Mouse (Mus musculus) adrenal gland, adult 18-20 months (tissue): Measurements from ENCODE around the gene Gm49486. TPM values are rescaled to one million over a fixed set of nuclear protein-coding genes. Genes with fewer than 3 reads are reported as not detected.
A peak's percentile ranks its signal among the peaks of the same experiment; 100 is the strongest.

Experiments
- DNase-seq, 2 experiments: peaks; one replicate each; pipeline ENCODE4 v3.0.0; 2021 to 2022; ENCODE audit warnings: low spot score in 2 of 2
- long read RNA-seq, 2 experiments: library from polyadenylated mRNA; stranded (forward); transcript quantifications; one replicate each; pipeline ENCODE4 v2.0.0; 2021
- total RNA-seq, 2 experiments: library from RNA; stranded (reverse); gene quantifications; 1 replicate in 1 of 2; 2 replicates in 1 of 2; pipeline ENCODE4 v1.2.3; 2021

The Gm49486 gene
- total RNA-seq: under 1 TPM in 1 of 2 experiments, not detected in 1; 0.29 TPM
- long read RNA-seq, experiment 1, partial matches to known transcripts: 0 of 1 reads
- long read RNA-seq, experiment 1, other reads (novel, unspliced or antisense): 1 of 1 reads
- long read RNA-seq, experiment 2: 0 reads

- peak; percentile 83 to 84 for DNase-seq
Observed at GRCm38 (mm10) chr15:79229058-79229821, at the start of gene Gm49486, which contains the start of gene Pick1. TSS of gene Gm49486 (plus strand) at chr15:79229391. TSS of gene Pick1 (plus strand) at chr15:79229173.

- no peak for DNase-seq
Observed at GRCm38 (mm10) chr15:79185213-79185612, 44.0 kb upstream of the Gm49486 start.

GRCm38 (mm10) chr15:79187819-79188218 lies 41.4 kb upstream of the Gm49486 start:
- DNase-seq: no peak

GRCm38 (mm10) chr15:79191426-79191825 lies 37.8 kb upstream of the Gm49486 start:
- no peak for DNase-seq

GRCm38 (mm10) chr15:79192450-79192849 lies 36.7 kb upstream of the Gm49486 start:
- DNase-seq: no peak

GRCm38 (mm10) chr15:79192885-79193845 lies 36.0 kb upstream of the Gm49486 start:
- DNase-seq: no peak

GRCm38 (mm10) chr15:79194048-79194447 lies 35.1 kb upstream of the Gm49486 start:
- no peak for DNase-seq

GRCm38 (mm10) chr15:79194946-79195345 lies 34.2 kb upstream of the Gm49486 start:
- no peak for DNase-seq

GRCm38 (mm10) chr15:79195492-79195891 lies 33.7 kb upstream of the Gm49486 start:
- DNase-seq: peak in 1 of 2 experiments; percentile 21

- no peak for DNase-seq
Observed at GRCm38 (mm10) chr15:79199390-79199976, 29.7 kb upstream of the Gm49486 start.

- no peak for DNase-seq
Observed at GRCm38 (mm10) chr15:79201491-79202150, 27.6 kb upstream of the Gm49486 start.

GRCm38 (mm10) chr15:79202575-79202974 lies 26.6 kb upstream of the Gm49486 start:
- no peak for DNase-seq

- DNase-seq: peak in 1 of 2 experiments; percentile 37
Observed at GRCm38 (mm10) chr15:79208211-79208610, 21.0 kb upstream of the Gm49486 start.

GRCm38 (mm10) chr15:79208758-79209439 lies 20.3 kb upstream of the Gm49486 start:
- DNase-seq: peak in 1 of 2 experiments; percentile 50

- DNase-seq: no peak
Observed at GRCm38 (mm10) chr15:79210357-79210756, 18.8 kb upstream of the Gm49486 start.

GRCm38 (mm10) chr15:79212750-79213446 lies 16.3 kb upstream of the Gm49486 start:
- no peak for DNase-seq

- no peak for DNase-seq
Observed at GRCm38 (mm10) chr15:79213591-79213990, 15.6 kb upstream of the Gm49486 start.

- DNase-seq: no peak
Observed at GRCm38 (mm10) chr15:79216191-79216590, 13.0 kb upstream of the Gm49486 start.

GRCm38 (mm10) chr15:79219572-79219971 lies 9.6 kb upstream of the Gm49486 start:
- no peak for DNase-seq
